Mouse (Mus musculus) left cerebral cortex, adult 18-20 months (tissue): ENCODE data around the gene Olfr460. TPM values are rescaled to one million over a fixed set of nuclear protein-coding genes. Genes with fewer than 3 reads are reported as not detected.
"Not testable (repeated sequence)": the region's sequence is repeated elsewhere in the genome, so short reads cannot be mapped to it uniquely, and the experiment has no call there.

ENCODE experiments used
- DNase-seq, 2 experiments: peaks; one replicate each; pipeline ENCODE4 v3.0.0; 2021 to 2022; ENCODE audit warnings: low spot score in 2 of 2, mixed read lengths in 1 of 2
- long read RNA-seq, 2 experiments: library from polyadenylated mRNA; stranded (forward); transcript quantifications; one replicate each; pipeline ENCODE4 v2.0.0; 2021
- total RNA-seq, 2 experiments: library from RNA; stranded (reverse); gene quantifications; 2 replicates each; pipeline ENCODE4 v1.2.3; 2021

The Olfr460 gene
- not detected for total RNA-seq
- long read RNA-seq, experiment 1 = 0 reads
- long read RNA-seq, experiment 2 = 0 reads

- DNase-seq = no peak
Measured at GRCm38 (mm10) chr6:40569187-40569586, at the start of gene Olfr460. Gene Olfr460 (plus strand): TSS chr6:40569487.

DNA sequence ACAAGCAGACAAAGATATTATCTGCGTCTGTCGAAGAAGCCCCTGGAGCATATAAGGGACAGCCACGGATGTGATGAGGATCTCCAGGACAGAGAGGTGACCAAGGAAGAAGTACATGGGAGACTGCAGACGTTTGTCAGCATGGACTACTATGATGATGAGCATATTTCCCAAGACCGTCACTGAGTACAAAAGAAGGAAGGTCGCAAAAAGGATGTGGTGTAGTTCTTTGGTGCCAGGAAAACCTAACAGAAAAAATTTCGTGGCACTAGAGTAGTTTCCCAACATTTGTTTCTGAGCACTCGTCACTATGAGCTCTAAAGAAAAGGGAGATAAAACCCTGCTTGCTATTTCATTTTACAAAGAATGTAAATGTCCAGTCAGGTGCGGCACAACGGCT is 24.6 kb upstream of the Olfr460 start:
- DNase-seq = no peak

DNA sequence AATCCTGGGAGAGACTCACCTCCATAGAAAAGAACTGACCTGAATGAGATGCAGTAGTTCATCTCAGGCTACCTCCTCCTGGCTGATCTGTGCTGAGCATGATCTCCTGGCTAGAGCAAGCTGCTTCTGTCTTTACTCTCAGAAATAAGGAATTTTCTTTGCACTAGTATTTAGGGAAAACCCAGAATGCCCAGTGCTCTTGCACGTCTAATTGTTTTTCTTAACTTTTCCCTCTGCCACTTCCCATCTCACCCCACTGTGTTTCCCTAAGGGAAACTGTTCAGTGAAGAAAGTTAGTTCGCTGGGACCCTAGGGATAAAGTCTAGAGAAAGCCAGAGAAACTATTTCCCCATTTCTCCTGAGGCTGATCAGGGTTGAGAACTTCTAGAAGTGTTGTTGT is 14.3 kb upstream of the Olfr460 start, which contains the start of gene Olfr461:
Gene Olfr461, minus strand, starts transcription at position 101 of the 400 bp plus-strand sequence.
- no peak for DNase-seq

DNA sequence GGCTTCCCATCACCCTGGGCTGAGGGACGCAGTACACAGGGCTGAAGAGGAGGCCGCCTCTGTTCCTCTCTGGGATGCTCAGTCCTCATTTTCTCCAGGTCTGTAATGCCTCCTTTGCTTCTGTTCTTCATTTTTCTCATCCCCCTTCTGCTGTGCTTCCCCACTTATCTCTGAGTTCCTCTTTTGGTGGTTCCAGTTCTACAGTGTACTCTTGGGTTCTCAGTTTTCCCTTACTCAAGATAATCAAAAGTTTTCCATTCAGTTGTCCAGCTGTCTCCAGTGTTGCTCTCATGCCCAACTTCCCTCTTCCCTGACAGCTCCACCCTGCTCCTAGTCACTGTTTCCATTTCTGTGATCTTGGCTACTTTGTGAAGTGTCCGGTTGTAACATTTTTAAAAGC is 4.3 kb downstream of the Olfr460 start:
- DNase-seq = no peak

DNA sequence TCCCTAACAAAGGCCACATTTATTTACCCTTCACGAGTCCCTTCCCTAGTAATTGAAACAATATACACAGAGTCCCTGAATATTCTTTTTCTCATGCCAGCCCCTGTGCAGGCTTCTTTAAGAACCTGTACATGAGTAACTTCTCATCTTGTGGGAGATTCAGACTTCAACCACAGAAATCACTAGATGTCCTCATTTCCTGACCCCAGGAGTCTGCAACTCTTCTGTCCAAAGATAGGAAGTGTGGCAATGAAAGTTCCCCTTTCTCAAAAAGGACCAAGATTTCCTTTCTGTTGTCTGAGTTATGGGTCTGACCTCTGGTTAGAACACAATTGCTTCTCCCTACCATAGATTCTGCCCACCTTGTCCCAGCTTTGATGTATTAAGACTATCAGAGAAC is 7.0 kb downstream of the Olfr460 start:
- no peak for DNase-seq

DNA sequence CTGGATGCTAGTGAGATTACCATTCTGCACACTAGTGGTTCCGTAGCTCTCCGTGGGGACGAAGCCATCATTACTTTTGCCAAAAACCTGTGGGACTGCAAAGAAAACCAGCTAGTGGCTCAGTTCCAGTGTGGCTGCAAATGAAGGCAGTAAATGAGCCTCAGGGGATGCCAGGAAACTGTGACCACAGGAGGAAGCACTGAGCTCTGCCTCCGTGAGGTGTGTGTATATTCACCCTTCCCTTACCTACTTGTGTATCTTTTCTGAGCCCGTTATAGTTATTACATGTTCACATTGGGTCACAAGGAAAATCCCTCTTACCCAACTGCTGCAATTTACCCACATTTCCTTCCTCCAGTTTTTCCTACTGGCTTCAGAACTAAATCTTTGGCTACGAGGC is 15.0 kb downstream of the Olfr460 start:
- no peak for DNase-seq

DNA sequence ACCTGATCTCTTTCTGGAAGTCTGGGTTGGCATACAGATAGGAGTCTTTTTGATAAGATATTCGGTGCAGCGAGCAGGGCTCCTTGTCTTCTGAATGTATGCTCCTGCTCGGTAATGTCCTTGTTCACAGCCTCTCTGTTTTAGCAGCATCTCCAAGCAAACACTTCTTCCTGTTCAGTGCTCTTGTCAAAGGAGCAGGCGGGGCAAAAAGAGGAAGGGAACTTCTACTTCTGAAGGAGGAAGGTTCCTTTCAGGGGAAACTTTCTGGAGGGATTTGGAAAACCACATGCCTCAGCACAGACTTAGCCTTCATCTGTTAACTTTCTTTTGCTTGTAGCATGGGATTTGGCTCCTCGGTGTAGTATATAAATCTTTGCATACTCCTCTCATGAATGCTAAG is 16.4 kb downstream of the Olfr460 start, which contains the start of gene Clec5a:
Gene Clec5a, minus strand, starts transcription at position 177 of the 400 bp plus-strand sequence.
- no peak for DNase-seq

DNA sequence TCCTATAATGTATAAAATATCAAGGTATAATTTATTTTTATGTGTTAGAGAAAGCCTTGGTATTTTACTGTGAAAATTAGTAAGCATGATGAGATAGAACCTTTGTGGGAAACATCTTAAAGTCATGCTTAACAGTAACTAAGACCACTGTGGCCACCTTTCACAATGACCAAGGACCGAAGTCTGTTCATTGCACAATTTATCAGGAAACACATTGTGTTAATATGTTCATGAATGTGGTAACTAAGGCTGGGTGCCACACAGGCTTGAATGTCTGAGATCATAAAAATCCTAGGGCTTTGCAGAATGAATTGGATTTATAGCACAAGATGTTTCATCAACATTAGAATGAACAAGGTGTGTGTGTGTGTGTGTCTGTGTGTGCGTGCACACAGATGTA is 19.1 kb downstream of the Olfr460 start:
- DNase-seq = no peak

GRCm38 (mm10) chr6:40594804-40595550 is 25.7 kb downstream of the Olfr460 start:
- DNase-seq = no peak

DNA sequence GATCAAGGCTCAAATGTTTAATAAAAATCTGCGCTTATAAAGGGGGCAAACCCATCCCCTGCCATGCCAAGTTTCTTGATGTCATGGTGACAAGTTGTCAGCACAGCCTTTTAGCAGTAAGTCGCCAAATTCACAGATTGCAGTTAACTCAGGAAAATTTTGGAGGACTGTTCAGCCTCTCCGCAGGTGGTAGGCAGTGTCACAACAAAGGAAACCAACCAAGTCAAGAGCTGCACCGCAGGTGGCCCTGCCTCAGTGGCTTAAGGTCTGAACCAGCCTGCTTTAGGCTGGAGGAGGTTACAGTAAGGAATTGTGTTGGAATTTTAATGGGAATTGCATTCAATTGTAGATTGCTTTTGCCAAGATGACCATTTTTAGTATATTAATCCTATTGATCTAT is 29.3 kb downstream of the Olfr460 start:
- not testable (repeated sequence) for DNase-seq

- peak; percentile 72 to 79 for DNase-seq
Measured at GRCm38 (mm10) chr6:40607431-40607830, 38.1 kb downstream of the Olfr460 start.

GRCm38 (mm10) chr6:40610244-40610643 is 41.0 kb downstream of the Olfr460 start:
- peak in 1 of 2 experiments; percentile 19 for DNase-seq

DNA sequence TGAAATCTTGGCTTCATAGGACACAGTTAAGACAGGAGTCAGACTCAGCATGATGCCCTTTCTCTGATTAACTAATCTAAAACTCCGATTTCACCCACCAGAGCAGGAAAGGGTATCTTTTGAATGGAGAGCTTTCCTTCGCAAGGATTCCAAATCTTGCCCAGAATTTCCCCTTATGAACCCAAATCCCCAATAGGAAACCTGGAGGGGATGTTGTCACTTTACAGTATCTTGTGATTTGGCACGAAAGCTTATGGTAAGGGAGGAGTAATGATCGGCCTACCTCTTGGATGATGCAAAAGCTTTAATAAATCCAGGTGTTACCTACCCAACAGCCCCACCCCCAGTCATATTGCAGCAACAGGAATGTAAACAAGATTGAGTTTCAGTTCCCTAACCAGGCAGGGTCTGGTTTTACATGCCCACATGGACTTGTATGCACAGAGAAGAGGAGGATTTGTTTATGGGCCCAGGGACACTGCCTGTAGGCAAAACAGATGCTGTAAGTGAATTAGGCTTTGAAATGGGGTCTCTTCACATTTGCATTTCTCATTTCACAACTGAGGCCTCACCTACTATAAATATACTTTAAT is 44.1 kb downstream of the Olfr460 start, which contains the start of gene Tas2r138:
Gene Tas2r138, minus strand, starts transcription at position 51 of the 593 bp plus-strand sequence.
- DNase-seq = no peak

GRCm38 (mm10) chr6:40617965-40618364 is 48.7 kb downstream of the Olfr460 start:
- DNase-seq = peak; percentile 64 to 77

Other genes starting within 250 kb of the Olfr460 start
- 10 to 100 TPM; 40.2 to 46.2 TPM for gene Agk, start 244.3 kb upstream of the Olfr460 start, total RNA-seq
- gene E330009J07Rik, start 133.4 kb upstream of the Olfr460 start, total RNA-seq = 10 to 100 TPM; 60.6 to 72.1 TPM
- gene Wee2, start 130.4 kb upstream of the Olfr460 start, total RNA-seq = under 1 TPM in 1 of 2 experiments, not detected in 1; 0.33 TPM
- 10 to 100 TPM; 27.9 to 31.7 TPM for gene Ssbp1, start 98.1 kb upstream of the Olfr460 start, total RNA-seq
- gene Tas2r137, start 78.3 kb upstream of the Olfr460 start, total RNA-seq = not detected
- under 1 TPM in 1 of 2 experiments, not detected in 1; 0.35 TPM for gene Tas2r108, start 76.0 kb upstream of the Olfr460 start, total RNA-seq
- gene Prss37, start 50.0 kb upstream of the Olfr460 start, total RNA-seq = not detected
- not detected for gene Olfr461, start 14.4 kb upstream of the Olfr460 start, total RNA-seq
- 1 to 10 TPM in 1 of 2 experiments, under 1 TPM in 1; 1.00 to 1.5 TPM for gene Clec5a, start 16.3 kb downstream of the Olfr460 start, total RNA-seq
- not detected for gene Tas2r138, start 43.8 kb downstream of the Olfr460 start, total RNA-seq
- gene Mgam, start 59.3 kb downstream of the Olfr460 start, total RNA-seq = not detected